Mouse (Mus musculus): ENCODE measurements around the gene Vti1a. TPM values are rescaled to one million over a fixed set of nuclear protein-coding genes. Genes with fewer than 3 reads are reported as not detected.

Gene Vti1a
- polyA plus RNA-seq, 1 experiment from 2014 or later: 15.4 TPM

DNA sequence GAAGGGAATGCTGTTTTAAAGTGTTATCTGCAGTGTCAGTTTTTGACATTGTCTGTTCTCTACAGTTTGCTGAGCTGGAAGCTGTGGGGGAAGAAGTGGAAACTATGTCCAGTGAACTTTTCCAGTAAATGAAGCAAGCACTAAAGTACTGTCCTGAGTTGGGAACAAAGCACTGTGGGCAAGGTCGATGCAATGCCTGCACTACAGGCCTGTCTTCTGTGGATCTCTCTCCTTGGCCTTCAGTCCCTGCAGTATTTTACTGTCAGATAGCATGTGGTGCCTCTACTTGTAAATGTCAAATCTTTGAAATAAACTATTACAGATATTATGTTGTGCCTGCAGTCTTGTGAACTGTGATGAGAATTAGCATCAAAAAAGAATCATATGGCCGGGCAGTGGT, 19.8 kb upstream of the Vti1a start:
- Histone ChIP-seq H3K4me3 (ENCODE audit: control insufficient read depth in 1 of 2, insufficient read depth in 1 of 2, low read depth in 1 of 2, low read length in 2 of 2) (no peak overlapping the region), H3K36me3 (ENCODE audit: control insufficient read depth, insufficient read depth, low read length) (peaks cover 75% of the 10 kb centered on the region), H3K9me3 (ENCODE audit: control insufficient read depth, low read length) (no peaks in the 10 kb centered on the region), H3K27me3 (ENCODE audit: control insufficient read depth, insufficient read depth, low read length) (no peaks in the 10 kb centered on the region), H3K9ac (ENCODE audit: low read length) (no peak overlapping the region), H3K4me1 (ENCODE audit: control insufficient read depth in 2 of 2, insufficient read depth in 2 of 2, low read length in 2 of 2) (no peaks in the 10 kb centered on the region), H3K27ac (replicated peaks in 1 of 2; ENCODE audit: control insufficient read depth in 1 of 2, insufficient read depth in 1 of 2, low read depth in 2 of 2, low read length in 2 of 2) (no peak overlapping the region), H3K4me2 (ENCODE audit: low read length) (no peak overlapping the region)
- ATAC-seq (ENCODE audit: insufficient number of reproducible peaks, insufficient read depth, low FRiP score, low read depth): no peak
- 82% methylated on average over 2 of the region's 2 CpGs for WGBS

DNA sequence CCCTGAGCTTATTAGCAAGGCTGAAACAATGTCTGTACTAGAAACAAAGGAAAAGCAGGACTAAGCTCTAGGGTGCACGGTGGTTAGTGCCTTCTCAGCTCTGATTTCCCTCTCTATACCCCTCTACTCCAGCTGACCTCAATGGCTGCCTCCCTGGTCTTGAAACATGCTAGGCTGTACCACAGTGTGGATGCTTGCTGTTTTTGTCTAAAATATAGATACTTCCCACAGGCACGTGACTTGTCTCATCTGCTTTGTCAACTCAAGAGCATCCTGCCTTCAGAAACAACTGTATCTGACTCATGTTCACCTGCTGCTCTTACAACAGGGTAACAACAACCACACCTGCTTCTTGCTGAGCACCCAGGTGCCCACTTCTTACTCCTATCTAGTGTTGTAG, 18.6 kb upstream of the Vti1a start:
- Histone ChIP-seq H3K27ac (replicated peaks in 1 of 2; ENCODE audit: control insufficient read depth in 1 of 2, insufficient read depth in 1 of 2, low read depth in 2 of 2, low read length in 2 of 2) (no peak overlapping the region), H3K9ac (ENCODE audit: low read length) (no peak overlapping the region), H3K4me2 (ENCODE audit: low read length) (no peak overlapping the region), H3K4me1 (ENCODE audit: control insufficient read depth in 2 of 2, insufficient read depth in 2 of 2, low read length in 2 of 2) (no peaks in the 10 kb centered on the region), H3K4me3 (ENCODE audit: control insufficient read depth in 1 of 2, insufficient read depth in 1 of 2, low read depth in 1 of 2, low read length in 2 of 2) (no peak overlapping the region), H3K27me3 (ENCODE audit: control insufficient read depth, insufficient read depth, low read length) (no peaks in the 10 kb centered on the region), H3K36me3 (ENCODE audit: control insufficient read depth, insufficient read depth, low read length) (peaks cover 83% of the 10 kb centered on the region), H3K9me3 (ENCODE audit: control insufficient read depth, low read length) (no peaks in the 10 kb centered on the region)
- 83% methylated on average over 2 of the region's 2 CpGs for WGBS
- no peak for ATAC-seq (ENCODE audit: insufficient number of reproducible peaks, insufficient read depth, low FRiP score, low read depth)

DNA sequence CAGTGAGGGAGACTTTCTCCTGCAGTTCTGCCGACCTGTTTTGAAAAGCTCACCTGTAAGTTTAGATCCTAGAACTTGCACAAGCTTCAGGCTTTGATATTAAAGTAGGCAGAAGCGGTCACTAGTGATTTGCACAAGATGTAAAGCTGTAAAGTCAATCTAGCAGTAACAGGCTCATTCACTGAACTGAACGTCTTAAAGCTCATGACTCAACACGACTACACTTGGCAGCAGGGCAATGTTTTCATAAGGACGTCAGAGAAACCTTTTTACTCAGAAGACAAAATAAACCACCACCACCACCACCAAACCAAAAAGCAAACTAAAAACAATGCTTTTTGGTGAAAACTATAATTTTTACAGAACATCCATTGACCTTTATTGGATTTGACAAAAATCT, 18.1 kb upstream of the Vti1a start:
- 80% methylated on average over 5 of the region's 5 CpGs for WGBS
- Histone ChIP-seq H3K9ac (ENCODE audit: low read length) (no peak overlapping the region), H3K4me1 (ENCODE audit: control insufficient read depth in 2 of 2, insufficient read depth in 2 of 2, low read length in 2 of 2) (no peaks in the 10 kb centered on the region), H3K36me3 (ENCODE audit: control insufficient read depth, insufficient read depth, low read length) (peaks cover 88% of the 10 kb centered on the region), H3K9me3 (ENCODE audit: control insufficient read depth, low read length) (no peaks in the 10 kb centered on the region), H3K27me3 (ENCODE audit: control insufficient read depth, insufficient read depth, low read length) (no peaks in the 10 kb centered on the region), H3K4me3 (ENCODE audit: control insufficient read depth in 1 of 2, insufficient read depth in 1 of 2, low read depth in 1 of 2, low read length in 2 of 2) (no peak overlapping the region), H3K27ac (replicated peaks in 1 of 2; ENCODE audit: control insufficient read depth in 1 of 2, insufficient read depth in 1 of 2, low read depth in 2 of 2, low read length in 2 of 2) (no peak overlapping the region), H3K4me2 (ENCODE audit: low read length) (no peak overlapping the region)
- ATAC-seq (ENCODE audit: insufficient number of reproducible peaks, insufficient read depth, low FRiP score, low read depth): no peak

DNA sequence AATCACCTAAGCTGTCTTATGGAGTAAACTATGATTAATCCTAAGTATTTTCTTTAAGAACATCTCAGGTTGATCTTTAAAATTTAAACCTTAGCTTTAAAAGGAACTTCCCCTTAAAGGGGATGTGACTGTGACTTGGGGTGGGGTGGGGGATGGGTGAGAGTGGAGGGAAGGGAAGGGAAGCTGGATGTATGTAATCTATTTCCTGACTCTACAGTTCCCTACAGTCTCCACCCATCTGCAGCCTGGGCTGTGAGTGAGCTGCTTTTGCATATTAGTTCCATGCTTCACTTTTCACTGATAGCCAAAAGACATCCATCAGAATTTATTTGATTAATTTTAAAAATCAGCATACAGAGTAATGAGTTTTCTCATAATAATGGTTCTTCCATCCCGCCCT, 16.7 kb upstream of the Vti1a start:
- no peak for ATAC-seq (ENCODE audit: insufficient number of reproducible peaks, insufficient read depth, low FRiP score, low read depth)
- H3K36me3 ChIP-seq (ENCODE audit: control insufficient read depth, insufficient read depth, low read length): peaks cover 95% of the 10 kb centered on the region
- 94% methylated on average over 1 of the region's 1 CpGs for WGBS
- H3K27ac ChIP-seq (replicated peaks in 1 of 2; ENCODE audit: control insufficient read depth in 1 of 2, insufficient read depth in 1 of 2, low read depth in 2 of 2, low read length in 2 of 2): no peak overlapping the region
- no peak overlapping the region for H3K9ac ChIP-seq (ENCODE audit: low read length)
- H3K4me2 ChIP-seq (ENCODE audit: low read length): no peak overlapping the region
- H3K4me1 ChIP-seq (ENCODE audit: control insufficient read depth in 2 of 2, insufficient read depth in 2 of 2, low read length in 2 of 2): no peaks in the 10 kb centered on the region
- H3K27me3 ChIP-seq (ENCODE audit: control insufficient read depth, insufficient read depth, low read length): no peaks in the 10 kb centered on the region
- no peak overlapping the region for H3K4me3 ChIP-seq (ENCODE audit: control insufficient read depth in 1 of 2, insufficient read depth in 1 of 2, low read depth in 1 of 2, low read length in 2 of 2)
- no peaks in the 10 kb centered on the region for H3K9me3 ChIP-seq (ENCODE audit: control insufficient read depth, low read length)

DNA sequence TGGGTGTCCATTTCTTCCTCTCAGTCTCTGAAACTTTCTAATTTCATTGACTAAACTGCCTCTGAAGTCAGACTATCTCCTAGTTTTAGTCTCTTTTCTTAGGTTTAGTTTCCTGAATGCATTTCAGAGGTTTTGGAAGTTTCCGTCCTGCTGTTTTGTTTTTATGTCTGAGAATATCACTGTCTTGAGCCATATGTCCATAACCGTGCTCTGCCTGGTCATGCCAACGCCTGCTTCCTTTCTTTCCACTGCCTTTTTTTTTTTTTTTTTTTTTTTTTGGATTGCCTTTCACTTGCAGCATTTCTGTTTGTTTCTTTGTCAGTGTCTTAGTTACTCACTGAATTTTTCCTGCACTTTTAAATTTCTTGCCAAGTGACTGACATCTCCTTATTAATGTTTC, 15.6 kb upstream of the Vti1a start:
- ATAC-seq (ENCODE audit: insufficient number of reproducible peaks, insufficient read depth, low FRiP score, low read depth): no peak

DNA sequence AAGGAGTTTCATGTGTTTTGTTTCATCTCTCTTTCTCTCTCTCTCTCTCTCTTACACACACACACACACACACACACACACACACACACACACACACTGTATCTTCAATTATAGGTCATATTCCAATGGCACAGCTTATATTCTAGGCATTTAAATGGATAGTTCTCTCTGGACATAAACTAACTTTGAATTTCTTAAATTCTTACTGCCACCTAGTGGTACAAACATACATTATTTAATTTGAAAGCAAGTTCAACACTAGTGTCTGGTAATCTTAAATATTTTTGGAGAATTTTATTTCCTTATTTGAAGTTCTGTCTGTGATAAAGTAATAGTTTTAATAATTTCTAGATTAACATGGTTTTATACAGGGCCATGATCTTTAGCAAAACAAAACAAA, 11.1 kb upstream of the Vti1a start:
- peaks cover 89% of the 10 kb centered on the region for H3K36me3 ChIP-seq (ENCODE audit: control insufficient read depth, insufficient read depth, low read length)
- H3K4me2 ChIP-seq (ENCODE audit: low read length): no peak overlapping the region
- no peaks in the 10 kb centered on the region for H3K27me3 ChIP-seq (ENCODE audit: control insufficient read depth, insufficient read depth, low read length)
- no peaks in the 10 kb centered on the region for H3K9me3 ChIP-seq (ENCODE audit: control insufficient read depth, low read length)
- no peak overlapping the region for H3K27ac ChIP-seq (replicated peaks in 1 of 2; ENCODE audit: control insufficient read depth in 1 of 2, insufficient read depth in 1 of 2, low read depth in 2 of 2, low read length in 2 of 2)
- H3K9ac ChIP-seq (ENCODE audit: low read length): no peak overlapping the region
- H3K4me3 ChIP-seq (ENCODE audit: control insufficient read depth in 1 of 2, insufficient read depth in 1 of 2, low read depth in 1 of 2, low read length in 2 of 2): no peak overlapping the region
- no peak for ATAC-seq (ENCODE audit: insufficient number of reproducible peaks, insufficient read depth, low FRiP score, low read depth)
- H3K4me1 ChIP-seq (ENCODE audit: control insufficient read depth in 2 of 2, insufficient read depth in 2 of 2, low read length in 2 of 2): no peaks in the 10 kb centered on the region

More for the DNA sequence above, 15.6 kb upstream of the Vti1a start:
- no peaks in the 10 kb centered on the region for H3K4me1 ChIP-seq (ENCODE audit: control insufficient read depth in 2 of 2, insufficient read depth in 2 of 2, low read length in 2 of 2)
- no peaks in the 10 kb centered on the region for H3K9me3 ChIP-seq (ENCODE audit: control insufficient read depth, low read length)
- no peaks in the 10 kb centered on the region for H3K27me3 ChIP-seq (ENCODE audit: control insufficient read depth, insufficient read depth, low read length)
- H3K27ac ChIP-seq (replicated peaks in 1 of 2; ENCODE audit: control insufficient read depth in 1 of 2, insufficient read depth in 1 of 2, low read depth in 2 of 2, low read length in 2 of 2): no peak overlapping the region
- peaks cover 90% of the 10 kb centered on the region for H3K36me3 ChIP-seq (ENCODE audit: control insufficient read depth, insufficient read depth, low read length)
- H3K4me2 ChIP-seq (ENCODE audit: low read length): no peak overlapping the region
- 82% methylated on average over 3 of the region's 3 CpGs for WGBS
- no peak overlapping the region for H3K4me3 ChIP-seq (ENCODE audit: control insufficient read depth in 1 of 2, insufficient read depth in 1 of 2, low read depth in 1 of 2, low read length in 2 of 2)
- no peak overlapping the region for H3K9ac ChIP-seq (ENCODE audit: low read length)

DNA sequence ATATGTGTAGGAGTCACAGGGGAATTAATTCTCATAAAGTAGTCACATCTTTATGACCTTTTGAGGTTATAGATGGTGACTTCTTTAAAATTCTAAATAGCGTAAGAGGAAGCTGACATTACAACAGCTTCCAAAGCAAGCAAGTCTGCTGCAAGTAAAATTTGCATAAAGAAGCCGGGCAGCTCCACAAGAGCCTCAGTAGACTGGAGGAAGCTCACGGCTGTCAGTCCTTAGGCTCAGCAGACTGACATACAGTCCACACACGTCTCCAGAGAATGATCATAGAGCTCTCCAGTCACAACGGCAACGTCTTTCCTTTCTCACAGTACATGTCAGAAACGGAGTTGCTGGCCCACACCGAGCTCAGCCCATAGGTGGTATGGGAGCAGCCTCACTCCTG, 4.2 kb upstream of the Vti1a start:
- Histone ChIP-seq H3K36me3 (ENCODE audit: control insufficient read depth, insufficient read depth, low read length) (peaks cover 71% of the 10 kb centered on the region), H3K9me3 (ENCODE audit: control insufficient read depth, low read length) (no peaks in the 10 kb centered on the region)

DNA sequence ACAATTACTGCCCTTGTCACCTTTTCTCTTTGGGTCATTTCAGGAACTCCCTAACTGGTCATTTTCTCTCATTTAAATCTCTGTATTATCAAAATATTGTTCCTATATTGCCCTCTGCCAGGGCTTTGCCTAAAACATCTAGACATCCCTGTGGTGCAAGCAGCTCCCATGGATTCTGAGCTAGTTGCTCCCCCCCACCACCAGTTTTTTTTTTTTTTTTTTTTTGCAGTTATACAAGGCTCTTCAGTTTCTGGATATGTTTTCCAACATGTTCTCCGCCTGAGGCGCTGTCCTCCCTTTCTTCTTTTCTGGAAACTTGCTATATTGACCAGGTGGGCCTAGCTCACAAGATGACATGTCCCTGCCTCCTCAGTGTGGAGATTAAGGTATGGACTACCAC, 2.4 kb upstream of the Vti1a start:
- Histone ChIP-seq H3K9ac (ENCODE audit: low read length) (no peak overlapping the region), H3K4me2 (ENCODE audit: low read length) (no peak overlapping the region), H3K4me3 (ENCODE audit: control insufficient read depth in 1 of 2, insufficient read depth in 1 of 2, low read depth in 1 of 2, low read length in 2 of 2) (no peak overlapping the region), H3K27me3 (ENCODE audit: control insufficient read depth, insufficient read depth, low read length) (no peaks in the 10 kb centered on the region), H3K27ac (replicated peaks in 1 of 2; ENCODE audit: control insufficient read depth in 1 of 2, insufficient read depth in 1 of 2, low read depth in 2 of 2, low read length in 2 of 2) (no peak overlapping the region), H3K4me1 (ENCODE audit: control insufficient read depth in 2 of 2, insufficient read depth in 2 of 2, low read length in 2 of 2) (peaks cover 0 to 16% of the 10 kb centered on the region in 2 experiments; a peak in 2 of 4 replicates), H3K9me3 (ENCODE audit: control insufficient read depth, low read length) (no peaks in the 10 kb centered on the region), H3K36me3 (ENCODE audit: control insufficient read depth, insufficient read depth, low read length) (peaks cover 55% of the 10 kb centered on the region)
- 89% methylated on average over 2 of the region's 2 CpGs for WGBS
- no peak for ATAC-seq (ENCODE audit: insufficient number of reproducible peaks, insufficient read depth, low FRiP score, low read depth)

More for the DNA sequence above, 4.2 kb upstream of the Vti1a start:
- no peaks in the 10 kb centered on the region for H3K27me3 ChIP-seq (ENCODE audit: control insufficient read depth, insufficient read depth, low read length)
- ATAC-seq (ENCODE audit: insufficient number of reproducible peaks, insufficient read depth, low FRiP score, low read depth): no peak
- no peak overlapping the region for H3K4me2 ChIP-seq (ENCODE audit: low read length)
- no peak overlapping the region for H3K4me3 ChIP-seq (ENCODE audit: control insufficient read depth in 1 of 2, insufficient read depth in 1 of 2, low read depth in 1 of 2, low read length in 2 of 2)
- peaks cover 0 to 12% of the 10 kb centered on the region in 2 experiments; a peak in 2 of 4 replicates for H3K4me1 ChIP-seq (ENCODE audit: control insufficient read depth in 2 of 2, insufficient read depth in 2 of 2, low read length in 2 of 2)
- WGBS: 88% methylated on average over 8 of the region's 8 CpGs
- no peak overlapping the region for H3K27ac ChIP-seq (replicated peaks in 1 of 2; ENCODE audit: control insufficient read depth in 1 of 2, insufficient read depth in 1 of 2, low read depth in 2 of 2, low read length in 2 of 2)
- no peak overlapping the region for H3K9ac ChIP-seq (ENCODE audit: low read length)
